Mouse (Mus musculus) adrenal gland, adult 18-20 months (tissue): Measurements from ENCODE around the gene Selplg. TPM values are rescaled to one million over a fixed set of nuclear protein-coding genes. Genes with fewer than 3 reads are reported as not detected.

ENCODE experiments used
- DNase-seq, 2 experiments: peaks; one replicate each; pipeline ENCODE4 v3.0.0; 2021 to 2022; ENCODE audit warnings: low spot score in 2 of 2
- total RNA-seq, 2 experiments: library from RNA; stranded (reverse); gene quantifications; 1 replicate in 1 of 2; 2 replicates in 1 of 2; pipeline ENCODE4 v1.2.3; 2021

Gene Selplg
- total RNA-seq, 2 experiments from 2014 or later = 4.5 to 10.0 TPM

DNA sequence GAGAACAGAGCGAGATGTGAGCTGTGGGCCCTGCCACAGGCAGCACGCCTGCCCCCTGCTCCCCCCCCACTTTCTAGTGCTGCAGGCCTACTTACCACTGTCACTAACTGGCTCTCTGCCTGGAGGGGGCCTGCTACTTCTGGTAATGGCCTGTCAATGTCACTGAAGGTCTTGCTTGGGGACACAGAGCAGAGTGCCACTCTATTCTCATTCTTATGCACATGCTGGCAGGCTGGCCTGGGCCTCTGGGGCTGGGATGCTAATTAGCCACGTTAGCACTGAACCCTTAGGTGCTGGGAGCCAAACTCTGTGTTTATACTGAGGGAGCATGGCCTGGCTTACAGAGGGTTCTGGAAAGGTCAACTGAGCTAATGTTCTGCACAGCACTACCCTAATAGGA lies 23.3 kb upstream of the Selplg start:
- no peak for DNase-seq

DNA sequence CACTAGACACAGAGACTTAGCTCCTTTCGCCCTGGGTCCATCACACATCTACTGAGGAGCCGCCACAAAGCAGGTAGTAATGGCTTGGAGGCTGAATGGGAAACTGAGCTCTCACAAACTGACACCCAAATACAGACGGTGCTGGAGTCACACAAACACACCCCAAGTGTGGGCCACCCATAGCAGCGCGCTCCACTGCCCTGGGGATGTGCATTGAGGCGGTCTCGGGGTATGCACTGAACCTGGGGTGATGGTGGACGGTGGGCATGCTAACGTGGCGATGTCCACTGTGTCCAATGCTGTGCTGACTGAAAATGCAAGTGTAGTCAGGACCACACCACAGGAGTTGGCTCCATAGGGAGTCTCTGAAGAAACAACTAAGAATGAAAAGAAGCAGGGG lies 22.7 kb upstream of the Selplg start:
- DNase-seq = no peak

DNA sequence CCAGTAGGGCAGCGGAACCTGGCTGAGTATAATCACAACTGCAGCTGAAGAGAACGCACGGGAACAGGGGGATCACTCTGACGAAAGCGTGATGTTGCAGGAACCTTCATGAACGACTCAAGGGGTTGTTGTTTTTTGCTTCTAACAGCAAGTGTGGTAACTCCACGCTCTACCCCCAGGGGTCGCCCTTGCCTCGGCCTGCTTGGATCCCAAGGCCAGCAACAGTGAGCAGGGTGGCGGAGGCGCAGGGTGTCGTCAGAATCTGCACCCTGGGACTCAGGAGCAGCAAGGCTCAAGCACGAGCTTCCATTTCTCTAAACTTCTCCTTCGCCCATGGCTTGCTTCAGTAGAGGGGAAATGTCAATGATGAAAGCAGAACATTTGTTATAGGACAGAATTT lies 22.1 kb upstream of the Selplg start:
- DNase-seq = peak; percentile 87 to 90

DNA sequence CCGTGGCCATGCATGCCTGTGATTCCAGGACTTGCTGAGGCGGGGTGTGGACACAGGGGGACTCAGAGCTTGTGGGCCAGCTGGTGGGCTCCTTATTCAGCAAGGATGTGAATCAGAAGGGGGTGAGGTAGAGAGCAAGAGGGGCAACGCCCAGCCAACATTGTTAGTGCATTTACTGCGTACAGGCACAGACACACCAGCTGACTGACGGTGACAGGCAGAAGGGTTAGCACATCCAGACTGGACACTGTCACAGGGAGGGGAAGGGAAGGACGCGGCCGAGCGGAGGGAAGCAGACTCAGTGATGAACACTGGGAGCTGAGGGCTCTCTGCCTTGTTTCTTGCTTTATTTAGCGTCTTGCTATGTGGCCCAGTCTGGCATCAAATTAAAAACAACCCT lies 21.1 kb upstream of the Selplg start:
- no peak for DNase-seq

DNA sequence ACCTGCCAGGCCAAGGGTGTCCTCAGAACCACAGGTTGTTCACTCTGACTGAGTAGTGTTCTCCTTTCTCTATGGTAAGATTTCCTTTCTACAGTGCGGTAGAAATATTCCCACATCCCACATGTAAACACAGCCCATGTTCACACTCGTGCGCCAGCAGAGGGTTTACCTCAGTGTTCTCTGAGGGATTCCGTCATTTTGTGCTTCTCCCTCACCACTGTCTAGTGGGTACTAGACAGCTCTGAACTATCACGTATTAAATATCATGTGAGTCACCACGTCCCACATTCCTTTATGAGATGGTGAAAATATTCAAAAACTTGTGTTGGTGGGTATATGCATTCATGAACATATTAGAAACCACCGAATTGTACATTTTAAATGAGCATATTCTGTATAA lies 20.0 kb upstream of the Selplg start:
- no peak for DNase-seq

DNA sequence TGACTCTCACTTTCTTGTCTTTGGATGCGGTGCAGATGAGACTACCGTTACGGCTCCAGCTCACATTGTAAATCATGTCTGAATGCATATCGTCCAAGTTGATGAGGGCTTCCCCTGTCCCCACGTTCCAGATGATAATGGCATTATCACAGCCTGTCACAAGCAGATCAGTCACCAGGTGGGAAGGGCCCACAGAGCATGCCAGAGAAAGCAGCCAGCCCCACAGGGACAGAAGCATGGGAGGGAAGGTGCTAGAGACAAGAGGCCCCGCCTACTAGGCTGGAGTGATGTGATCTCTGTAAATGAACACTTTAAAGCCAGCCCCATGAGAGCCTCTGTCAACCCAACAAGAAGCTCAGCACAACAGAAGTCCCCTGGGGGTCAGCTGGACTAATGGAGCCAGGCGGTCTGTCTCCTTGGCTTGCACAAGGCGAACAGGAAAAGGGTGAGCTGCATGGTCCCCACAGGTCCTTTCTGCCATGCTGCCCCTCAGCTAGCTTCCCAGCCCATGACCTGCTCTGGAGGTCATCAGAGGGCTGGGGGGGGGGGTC lies 18.3 kb upstream of the Selplg start:
- DNase-seq = no peak

DNA sequence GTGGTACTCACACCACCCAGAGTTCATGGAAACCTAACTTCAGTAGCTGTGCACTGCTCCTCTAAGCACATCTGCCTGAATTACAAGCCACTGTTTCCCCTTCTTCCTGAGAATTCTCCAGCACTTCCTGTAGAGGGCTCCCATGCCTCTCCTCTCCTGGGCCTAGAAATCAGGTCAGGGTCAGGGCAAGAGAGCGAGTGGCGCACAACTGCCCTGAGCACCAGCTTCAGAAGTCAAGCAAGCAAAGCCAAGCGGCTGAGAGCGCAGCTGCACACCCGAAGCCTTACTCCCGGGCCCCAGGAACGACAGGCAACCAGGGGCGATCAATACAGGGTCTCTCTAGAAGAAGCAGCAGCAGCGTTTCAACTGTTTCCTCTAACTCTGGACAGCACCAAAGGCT lies 15.2 kb upstream of the Selplg start:
- DNase-seq = peak in 1 of 2 experiments; percentile 36

DNA sequence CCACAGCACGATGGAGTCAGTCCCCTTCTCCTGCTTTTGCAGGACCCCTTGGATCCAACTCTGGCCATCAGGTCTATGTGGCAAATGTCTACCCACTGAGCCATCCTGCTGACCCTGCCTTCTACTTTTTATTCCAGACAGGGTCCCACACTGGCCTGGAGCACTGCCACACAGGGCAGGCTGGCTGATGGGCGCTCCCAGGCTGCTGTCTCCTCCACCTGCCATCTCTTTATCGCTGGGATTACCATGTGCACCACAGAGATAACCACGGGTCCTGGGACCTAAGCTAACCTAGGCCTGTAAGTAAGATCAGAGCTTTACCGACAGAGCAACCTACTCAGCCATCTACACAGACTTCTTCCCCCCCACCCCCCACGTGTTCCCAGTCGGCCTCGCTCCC lies 14.2 kb upstream of the Selplg start:
- DNase-seq = no peak

DNA sequence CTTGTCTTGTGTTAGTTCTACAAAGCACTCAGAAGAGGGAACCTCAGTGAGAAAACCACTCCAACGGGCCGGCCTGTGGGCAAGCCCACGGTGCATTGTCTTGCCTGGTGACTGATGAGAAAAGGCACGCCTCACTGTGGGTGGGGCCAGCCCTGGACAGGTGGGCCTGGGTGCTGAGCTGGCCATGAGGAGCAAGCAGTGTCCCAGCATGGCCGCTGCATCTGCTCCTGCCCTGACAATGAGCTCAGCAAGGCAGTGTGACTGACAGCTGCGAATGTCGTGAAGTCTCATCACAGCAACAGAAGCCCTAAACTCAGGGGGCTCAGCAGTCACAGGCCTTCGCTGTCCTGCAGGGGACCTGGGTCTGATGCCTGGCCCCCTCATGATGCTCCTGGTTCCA lies 13.2 kb upstream of the Selplg start:
- DNase-seq = no peak

DNA sequence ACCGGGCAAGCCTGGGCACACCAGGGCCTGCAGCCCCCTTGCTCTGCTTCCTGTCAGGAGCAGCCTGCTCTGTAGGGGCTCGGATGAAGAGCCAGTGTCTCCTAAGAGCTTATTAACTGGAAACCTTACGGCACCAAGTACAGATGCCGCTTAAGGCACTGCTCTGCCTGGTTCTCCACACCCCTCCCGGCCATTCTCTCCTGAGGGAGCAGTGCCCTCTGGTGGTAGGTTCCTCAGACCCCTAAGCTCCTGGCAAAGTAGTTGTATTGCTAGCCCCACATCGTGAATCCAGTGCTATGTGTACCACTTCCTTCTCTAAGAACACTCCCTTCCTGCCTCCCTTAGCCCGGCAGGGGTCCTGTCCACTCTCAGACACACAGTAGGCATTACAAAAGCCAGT lies 12.3 kb upstream of the Selplg start:
- peak; percentile 56 to 61 for DNase-seq

DNA sequence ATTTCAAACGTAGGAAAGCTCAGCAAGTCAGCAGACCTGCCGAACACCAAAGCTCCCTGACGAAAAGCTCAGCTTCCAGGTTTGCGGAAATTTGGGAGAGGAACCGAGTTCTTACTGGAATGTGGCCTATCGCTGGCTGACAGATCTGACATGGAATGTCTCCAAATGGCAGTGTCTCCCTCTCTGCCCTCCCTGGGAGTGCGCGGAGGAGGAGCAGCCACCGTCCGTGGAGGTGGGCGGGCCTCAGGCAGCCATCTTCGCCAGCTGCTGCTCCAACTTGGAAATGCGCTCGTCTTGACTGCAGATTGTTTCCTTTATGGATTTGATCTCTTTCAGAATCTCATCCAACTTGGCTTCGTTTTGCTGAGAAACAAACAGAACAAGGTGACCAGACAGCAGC lies 11.7 kb upstream of the Selplg start:
- no peak for DNase-seq

DNA sequence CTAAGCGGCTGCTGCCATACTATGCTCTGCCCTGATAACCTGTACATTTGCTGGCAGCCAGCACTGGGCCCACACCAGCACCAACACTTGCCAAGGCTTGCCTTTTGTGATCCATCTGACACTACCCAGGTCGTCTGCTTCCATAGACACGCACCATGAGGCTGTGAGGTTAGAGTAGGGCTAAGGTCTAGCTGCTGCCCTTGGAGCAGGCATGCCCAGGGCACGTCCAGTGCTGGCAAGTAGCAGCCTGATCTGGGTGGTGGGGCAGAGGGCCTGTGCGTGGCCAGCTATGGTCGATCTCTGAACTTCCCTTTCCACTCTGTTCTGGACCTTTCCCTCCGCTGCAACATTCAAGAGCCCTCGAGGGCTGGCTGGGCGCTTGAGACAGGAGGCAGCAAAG lies 10.5 kb upstream of the Selplg start:
- DNase-seq = no peak

DNA sequence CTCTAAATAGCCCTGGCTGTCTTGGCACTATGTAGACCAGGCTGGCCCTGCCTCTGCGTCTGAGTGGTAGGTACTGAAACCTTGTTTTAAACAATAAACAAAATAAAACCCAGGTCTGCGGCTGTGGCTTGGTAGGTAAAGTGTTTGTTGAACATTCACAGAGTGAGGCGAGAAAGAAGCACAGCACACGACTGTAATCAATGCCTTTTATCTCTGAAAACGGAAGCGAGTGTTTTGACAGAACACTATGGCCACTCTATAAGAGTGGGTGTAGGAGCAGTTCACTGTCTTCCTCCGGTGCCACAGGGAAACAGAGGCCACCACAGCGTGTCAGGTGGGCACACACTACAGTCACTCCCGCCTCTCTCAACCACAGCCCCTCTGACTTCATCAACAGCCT lies 9.8 kb upstream of the Selplg start:
- DNase-seq = no peak

DNA sequence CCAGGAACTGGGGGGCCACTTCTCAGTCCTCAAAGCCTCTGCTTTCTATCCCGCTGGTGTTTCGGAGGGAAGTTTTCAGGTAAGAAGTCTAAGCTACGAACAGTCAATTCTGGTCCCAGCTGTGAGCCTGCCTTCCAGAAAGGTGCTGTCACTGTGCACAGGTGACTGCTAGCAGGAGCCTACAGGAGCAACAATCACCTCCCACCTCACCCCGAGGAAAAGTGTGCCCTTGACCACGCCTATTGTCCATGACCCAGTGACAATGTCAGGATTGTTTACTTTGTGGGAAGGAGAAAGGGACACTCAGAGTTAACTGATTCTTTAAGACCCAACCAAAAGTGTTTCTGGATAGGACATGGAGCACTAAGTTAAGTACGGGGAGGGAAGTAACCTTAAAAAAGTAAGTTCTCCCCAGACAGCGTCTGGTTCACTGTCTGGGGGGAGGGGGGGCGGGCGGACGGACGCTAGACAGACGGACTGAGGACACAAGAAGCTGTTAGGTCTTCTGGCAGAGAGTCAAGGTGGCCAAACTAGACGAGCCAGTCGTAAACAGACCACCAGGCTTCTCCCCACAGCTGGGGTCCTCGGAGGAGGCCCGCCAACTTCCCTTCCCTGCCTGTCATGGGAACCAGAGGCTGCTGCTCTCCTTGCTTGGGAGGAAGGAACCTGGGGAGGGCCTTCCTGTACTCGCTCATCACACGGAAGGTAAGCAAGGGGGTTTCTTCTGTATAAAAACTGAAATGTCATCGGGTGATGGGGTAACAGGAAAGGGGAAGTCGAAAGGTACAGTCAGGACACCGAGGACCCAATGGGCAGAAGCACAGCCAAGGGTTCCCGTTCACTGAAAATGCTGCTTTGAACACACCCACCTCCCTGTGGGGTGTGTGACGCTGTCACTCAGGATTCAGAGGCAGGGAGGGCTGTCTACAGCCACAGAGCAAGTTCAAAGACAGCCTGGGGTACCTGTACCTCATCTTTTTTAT lies 9.1 kb upstream of the Selplg start:
- DNase-seq = no peak

DNA sequence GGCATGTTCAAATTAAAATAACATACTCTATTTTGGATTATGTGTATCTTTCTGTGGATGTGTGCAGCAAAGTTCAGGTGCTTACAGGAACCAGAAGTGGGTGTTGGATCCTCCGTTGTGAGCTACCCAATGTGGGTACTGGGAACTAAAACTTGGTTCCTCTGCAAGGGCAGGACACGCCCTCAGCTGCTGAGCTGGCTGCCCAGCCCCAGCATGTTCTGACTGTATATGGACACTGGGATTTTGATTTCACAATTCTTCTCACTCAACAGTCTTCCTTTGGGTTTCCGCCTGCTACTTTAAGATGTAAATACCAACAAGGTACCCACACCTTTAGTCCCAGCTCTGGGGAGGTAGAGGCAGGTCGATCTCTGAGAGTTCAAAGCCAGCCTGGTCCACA lies 8.0 kb upstream of the Selplg start:
- DNase-seq = no peak

DNA sequence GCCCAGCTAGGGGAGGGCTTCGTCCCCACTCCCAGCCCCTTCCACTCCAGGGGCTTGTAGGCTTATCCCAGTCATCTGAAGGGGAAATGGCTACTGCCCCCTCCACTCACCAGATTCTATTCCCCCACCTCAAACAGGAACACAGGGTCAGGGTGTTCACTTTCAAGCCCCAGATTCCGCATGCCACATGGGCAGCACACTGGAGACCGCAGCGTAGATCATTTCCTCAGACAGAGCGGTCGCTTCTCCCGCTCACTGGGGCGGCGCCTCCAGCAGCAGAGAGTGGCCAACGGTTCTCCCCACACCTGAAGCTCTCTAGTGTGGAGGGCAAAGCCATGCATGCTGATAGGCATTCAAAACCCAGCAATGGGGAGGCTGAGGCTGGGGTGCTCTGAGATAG lies 4.5 kb upstream of the Selplg start:
- DNase-seq = no peak

DNA sequence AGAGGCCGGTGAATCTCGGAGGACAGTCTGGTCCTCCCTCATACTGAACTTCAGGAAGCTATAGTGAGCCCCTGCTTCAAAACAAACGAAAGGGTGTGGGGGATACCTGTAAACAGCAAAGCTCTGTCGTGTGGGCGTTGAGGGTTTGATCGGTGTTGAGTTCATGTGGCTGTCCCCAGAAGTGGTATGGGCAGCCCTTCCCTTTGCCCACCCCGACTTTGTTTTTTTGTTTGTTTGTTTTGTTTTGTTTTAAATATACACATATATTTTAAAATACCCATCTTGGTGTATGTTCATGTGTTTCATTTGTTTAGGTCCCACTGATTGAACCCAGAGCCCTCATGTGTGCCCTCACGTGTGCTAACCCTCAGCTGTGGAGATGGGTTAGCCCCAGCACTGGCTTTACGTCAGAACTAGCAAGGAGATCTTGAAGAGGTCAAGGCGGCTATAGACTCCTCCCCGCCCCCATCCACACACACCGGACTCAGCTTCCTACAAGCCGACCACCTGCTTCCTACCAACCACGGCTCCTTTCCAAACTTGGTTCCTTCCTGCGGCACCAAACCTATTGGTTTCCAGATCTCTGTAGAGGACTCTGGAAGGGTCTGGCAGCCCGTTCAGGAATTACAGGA lies 988 bp upstream of the Selplg start:
- no peak for DNase-seq

DNA sequence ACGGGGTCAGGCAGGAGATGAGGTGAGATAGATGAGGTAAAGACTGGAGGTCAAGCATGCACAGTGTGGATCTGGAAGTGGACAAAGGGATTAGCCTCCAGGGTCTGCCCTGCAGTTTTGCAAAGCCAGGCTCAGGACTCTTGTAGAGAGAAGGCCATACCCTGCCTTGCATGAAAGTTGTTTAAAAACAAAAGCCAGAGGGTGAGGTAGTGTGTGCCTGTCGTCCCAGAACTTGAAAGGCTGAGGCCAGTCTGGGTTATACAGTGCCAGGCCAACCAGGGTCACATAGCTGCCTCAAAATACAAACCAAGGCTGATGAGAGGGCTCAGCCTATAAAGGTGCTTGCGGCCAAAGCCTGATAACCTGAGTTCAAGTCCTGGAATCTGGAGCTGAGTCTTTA lies 703 bp downstream of the Selplg start:
- DNase-seq = no peak

DNA sequence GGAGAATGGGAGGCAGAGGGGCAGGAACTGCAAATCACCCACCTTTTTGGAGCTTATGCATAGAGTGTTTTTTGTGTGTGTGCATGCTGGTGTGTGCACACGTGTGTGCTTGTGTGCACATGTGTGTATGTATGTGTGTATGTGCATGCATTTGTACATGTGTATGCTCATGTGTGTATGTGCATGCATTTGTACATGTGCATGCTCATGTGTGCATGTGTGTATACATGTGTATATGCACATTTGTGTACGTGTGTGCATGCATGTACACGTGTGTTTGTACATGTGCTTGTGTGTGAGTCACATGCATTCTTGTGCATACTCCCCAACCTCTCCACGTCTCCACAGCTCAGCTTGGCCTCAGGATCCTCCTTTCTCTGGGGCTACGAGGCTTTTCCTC lies 1.6 kb downstream of the Selplg start:
- no peak for DNase-seq

DNA sequence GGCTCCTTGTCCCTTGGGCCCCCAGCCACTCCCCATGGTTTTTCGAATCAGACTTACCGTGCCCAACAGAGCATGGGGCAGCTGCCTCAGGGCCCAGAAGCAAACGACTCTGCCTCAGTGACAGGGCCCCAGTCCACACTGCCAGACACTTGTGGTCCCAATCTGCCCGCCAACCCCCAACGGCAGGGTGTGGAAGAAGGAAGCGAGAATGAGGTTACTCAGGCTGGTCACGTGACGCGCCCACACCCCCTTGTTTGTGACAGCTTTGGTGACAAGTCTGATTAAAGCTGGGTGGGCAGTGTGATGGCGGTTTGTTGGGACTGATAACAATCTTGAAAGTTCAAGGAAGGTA lies 2.2 kb downstream of the Selplg start:
- DNase-seq = no peak

DNA sequence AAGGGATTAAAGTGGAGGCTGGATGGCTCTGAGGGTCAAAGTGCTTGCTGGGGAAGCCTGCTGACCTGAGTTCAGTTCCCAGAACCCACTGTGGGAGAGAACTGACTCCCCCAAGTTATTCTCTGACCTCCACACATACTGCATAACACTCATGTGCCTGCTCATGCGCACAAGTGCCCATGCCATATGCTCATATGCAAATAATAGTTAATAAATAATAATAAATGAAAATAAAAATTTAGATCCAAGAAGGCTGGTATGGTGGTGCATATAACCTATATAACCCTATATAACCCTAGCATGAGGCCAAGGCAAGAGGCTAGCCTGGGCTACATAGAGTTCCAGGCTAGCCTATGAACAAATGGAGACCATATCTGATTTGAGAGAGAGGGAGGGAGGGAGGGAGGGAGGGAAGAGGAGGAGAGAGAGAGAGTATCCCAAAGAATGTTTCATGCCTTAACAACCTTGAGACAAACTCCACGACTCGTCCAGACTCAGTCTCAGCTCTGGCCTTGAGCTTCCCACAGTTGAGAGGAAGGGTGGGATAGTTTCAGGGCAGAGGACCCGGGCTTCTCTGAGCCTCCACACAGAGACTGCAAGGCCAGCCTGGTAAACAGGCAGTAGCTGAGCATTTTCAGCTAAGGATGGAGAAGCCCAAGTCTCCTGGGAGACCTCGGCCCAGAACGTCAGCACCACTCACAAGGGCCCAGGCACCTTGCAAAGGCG lies 2.7 kb downstream of the Selplg start:
- no peak for DNase-seq

DNA sequence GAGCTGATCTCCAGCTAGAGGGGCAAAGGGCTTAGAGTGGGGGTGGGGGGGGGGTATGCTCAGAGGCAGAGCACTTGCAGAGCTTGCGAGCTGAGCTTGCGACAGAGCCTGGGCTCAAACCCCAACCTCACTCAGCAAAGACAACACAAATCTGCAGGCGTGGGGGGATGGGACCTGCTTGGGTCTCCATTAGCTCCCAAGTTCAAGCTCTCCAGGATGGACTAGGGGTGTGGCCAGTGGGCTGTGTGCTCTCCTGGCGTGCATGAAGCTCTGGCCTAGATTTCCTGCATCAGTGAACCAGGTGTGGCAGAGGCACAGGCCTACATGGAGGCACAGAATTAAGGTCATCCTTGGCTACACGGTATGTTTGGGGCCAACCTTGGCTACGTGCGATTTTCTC lies 4.0 kb downstream of the Selplg start:
- no peak for DNase-seq
